Mouse (Mus musculus) Muller cell, postnatal 12 days (primary cell): ENCODE measurements around the gene Plekhg2.
A peak's percentile ranks its signal among the peaks of the same experiment; 100 is the strongest.
"Not testable (repeated sequence)": the region's sequence is repeated elsewhere in the genome, so short reads cannot be mapped to it uniquely, and the experiment has no call there.

Experiments
- DNase-seq: peaks from one replicate; pipeline ENCODE4 v3.0.0-alpha.2; 2015; ENCODE audit errors: inconsistent ontology term

Plekhg2 gene

DNA sequence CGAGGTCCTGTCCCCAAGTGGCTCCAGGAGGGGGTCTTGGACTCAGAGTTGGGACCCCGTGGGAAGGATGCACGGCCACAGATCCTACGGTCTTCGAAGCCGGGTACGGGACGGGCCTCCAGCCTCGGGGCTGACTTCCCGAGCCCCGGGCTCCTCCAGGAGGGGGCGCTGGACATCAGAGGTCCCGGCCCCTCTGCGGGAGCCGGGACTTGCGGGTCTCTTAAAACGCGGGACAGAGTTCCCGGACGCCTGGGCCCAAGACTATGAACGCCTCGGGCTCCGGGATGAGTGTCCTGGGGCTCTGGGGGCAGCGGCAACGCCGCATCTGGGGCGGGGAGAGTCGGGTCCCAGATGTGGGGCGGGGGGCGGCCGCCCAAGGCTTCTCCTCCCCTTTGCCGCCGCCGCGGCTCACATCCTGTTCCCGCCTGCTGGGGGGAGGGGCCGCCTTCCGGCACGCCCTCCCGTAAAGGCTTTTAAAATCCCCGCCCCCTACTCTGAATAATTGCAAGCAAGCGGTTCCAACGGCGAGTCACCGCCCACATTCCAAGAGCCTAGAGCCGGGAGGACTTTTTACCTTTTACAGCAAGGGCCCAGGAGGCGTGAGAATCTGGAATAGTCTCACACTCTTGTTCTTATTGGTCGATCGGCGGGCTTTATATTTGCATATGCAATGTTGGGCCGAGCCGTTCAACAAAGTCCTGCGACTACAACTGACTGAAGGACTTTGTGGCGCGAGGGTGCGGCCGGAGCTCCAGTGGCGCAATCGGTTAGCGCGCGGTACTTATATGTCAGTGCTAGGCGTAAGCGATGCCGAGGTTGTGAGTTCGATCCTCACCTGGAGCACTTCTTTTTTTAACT is at the start of gene Plekhg2:
Gene Plekhg2 (minus strand): TSS at position 349 of the 858 bp plus-strand sequence.
- peak; percentile 100 for DNase-seq

DNA sequence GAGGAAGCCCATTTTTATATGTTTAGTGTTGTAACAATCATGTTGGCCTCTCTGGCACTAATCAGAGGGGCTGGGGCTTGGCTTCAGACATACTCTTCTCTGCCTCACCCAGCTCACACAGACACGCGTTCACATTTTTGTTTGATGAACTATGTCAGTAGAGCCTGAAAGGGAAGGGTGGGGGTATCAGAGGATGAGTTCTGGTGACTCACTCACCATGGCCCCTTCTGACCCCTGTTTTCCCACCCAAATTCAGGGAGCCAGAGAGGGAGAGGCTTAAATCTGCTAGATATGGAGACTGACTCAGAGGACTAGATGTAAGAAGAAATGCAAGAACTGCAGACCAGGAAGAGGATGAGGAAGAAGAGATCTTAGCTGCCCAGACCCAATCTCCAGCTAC is 47.0 kb upstream of the Plekhg2 start:
- DNase-seq = peak; percentile 80

DNA sequence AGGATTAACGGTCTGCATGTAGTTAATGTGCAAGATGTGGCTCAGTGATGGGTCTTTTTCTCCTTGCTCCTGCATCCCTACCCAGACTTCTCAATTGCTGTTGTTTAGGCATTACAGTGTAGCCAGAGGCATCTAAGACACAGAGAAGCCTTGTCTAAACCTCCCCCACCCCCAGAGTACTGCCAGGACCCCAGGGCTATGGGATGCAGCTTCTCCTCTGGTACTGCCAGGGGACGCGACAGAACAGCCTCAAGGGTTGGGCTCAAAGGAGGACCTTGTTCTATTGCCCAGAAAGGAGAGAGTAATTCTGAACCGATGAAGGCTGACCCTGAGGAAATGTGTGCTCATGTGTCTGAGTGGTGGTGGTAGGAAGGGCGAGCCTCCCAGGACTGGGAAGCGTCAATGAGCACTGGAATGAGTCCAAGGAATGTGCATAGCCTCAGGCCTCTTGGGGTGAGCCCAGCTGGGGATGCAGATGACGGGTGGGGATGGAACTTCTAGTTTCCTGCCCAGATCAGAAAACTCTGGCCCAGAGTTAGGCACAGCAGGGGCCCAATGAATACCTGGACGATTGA is 45.8 kb upstream of the Plekhg2 start:
- peak; percentile 97 for DNase-seq

DNA sequence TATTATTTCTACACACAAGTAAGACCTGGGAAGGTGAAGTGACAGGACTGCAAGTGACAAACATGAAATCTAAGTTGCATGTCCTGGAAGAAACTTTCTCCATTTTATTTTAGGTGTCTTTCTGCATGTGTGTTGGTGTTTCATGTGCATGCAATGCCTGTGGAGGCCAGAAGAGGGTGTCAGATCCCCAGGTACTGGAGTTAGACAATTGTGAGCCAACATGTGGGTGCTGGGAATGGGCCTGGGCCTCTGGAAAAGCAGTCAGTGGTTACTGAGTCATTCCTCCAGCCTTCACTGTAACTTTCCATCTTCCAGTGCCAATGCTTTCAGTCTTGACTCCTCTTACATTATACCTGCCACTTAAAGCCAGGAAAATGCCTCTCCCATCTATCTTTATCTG is 45.0 kb upstream of the Plekhg2 start:
- peak; percentile 22 for DNase-seq

DNA sequence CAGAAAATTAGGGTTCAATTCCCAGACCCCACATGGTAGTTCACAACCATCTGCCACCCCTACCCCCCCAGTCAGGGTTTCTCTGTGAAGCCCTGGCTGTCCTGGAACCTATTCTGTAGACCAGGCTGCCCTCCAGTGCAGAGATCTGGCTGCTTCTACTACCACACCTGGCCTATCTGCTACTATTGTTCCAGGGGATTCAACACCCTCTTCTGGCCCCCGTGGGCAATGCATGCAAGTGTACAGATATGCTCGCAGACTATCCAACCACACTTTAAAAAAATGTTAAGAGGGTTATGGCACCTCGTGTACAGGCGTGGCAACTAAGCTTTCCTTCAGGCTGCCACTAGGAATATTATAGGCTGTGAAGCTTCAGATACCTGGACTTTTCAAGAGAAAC is 40.4 kb upstream of the Plekhg2 start:
- no peak for DNase-seq

DNA sequence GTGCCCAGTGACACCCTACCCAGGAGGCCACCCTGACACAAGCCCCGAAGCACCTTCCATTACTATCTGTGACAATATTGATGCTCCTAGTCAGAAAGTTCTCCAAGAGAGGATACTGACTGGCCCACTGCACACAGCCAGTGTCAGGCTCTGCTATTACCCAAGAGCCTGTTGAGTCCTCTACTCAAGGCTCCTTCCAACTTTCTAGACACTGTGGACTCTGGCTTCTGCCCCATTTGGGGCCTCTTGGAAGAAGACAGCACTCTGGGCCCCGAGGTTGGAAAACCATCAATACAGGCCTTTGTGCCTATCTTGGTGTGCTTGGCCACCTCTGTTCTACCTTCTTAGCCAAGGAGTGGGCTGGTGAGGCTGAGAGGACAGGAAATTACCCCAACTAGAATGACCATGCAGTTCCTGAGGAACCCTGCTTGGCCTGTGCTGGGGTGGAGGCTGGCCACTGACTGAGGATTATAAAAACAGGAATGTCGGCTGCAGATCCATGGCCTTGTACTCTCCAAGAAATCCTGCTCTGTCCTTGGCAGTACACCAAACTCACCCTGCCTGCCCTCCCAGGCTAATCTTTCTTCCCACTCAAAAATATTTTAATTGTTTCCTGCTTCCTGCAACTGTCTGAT is 38.6 kb upstream of the Plekhg2 start:
- peak; percentile 75 for DNase-seq

DNA sequence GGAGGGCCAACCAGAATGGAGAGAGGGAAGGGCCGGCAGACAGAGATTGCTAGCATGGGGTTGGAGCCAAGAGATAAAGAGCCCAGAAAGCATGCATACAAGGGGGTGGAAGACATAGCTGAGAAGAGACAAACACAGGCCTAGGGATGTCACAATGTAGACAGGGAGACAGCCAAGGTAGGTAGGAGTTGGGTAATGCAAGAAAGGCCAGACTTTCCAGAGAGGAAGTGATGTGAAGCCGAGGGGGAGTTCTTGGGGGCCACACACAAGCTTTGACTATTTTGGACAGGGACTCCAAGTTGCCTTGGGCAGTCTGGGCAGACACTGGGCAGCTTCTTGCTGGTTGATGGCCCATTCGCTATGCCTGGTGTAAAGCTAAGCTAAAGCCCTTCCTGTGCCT is 29.5 kb upstream of the Plekhg2 start:
- DNase-seq = no peak

DNA sequence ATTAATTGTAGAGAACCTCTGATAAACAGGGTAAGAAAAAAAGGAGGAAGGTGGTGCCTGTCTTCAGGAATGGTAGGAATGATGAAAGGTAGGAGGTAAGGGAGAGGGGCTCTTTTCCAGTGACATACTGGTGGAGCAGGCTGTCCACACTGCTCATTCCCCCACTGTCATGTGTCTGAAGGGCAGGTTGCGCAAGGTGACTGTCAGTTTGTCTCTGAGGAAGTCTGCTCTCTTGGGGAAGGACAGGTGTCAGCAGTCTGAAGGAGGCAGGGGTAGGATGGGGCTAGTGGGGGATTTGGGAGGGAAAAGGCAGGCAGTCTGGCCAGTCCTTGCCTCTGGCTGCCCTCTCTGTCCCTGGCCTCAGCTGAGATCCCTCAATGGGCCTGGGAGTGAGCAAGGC is 28.6 kb upstream of the Plekhg2 start:
- no peak for DNase-seq

DNA sequence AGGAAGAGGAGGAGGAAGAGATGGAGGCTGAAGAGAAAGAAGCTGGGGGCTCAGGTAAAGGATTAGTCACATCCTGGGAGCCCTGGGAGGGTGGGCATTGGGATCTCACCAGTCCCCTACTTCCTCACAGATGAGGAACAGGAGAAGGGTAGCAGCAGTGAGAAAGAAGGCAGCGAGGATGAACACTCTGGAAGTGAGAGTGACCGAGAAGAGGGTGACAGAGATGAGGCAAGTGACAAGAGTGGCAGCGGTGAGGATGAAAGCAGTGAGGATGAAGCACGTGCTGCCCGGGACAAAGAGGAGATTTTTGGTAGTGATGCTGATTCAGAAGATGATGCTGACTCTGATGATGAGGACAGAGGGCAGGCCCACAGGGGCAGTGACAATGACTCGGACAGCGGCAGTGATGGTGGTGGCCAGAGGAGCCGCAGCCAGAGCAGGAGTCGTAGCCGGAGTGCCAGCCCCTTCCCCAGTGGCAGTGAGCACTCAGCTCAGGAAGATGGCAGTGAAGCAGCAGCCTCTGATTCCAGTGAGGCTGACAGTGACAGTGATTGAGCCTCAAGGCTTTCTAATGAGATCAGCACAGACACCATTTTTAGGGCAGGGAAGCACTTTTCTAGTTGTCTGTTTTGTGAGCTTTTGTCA is 26.4 kb upstream of the Plekhg2 start:
- no peak for DNase-seq

DNA sequence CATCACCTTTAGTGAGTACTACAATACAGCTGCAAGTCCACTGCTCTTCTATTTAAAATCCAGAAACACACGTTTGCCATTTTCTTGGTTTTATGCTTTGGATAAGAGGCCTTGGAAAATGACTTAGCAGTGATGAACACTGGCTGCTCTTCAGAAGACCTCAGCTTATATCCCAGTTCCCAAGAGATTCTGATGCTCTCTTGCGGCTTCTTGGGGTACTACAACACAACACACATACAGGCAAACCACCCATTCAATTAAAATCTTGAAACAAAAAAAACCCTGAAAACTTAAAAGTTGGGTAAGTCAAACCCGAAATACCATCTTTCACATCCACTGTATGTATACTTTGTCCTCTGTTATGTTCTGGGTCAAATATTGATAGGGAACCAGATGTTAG is 25.6 kb upstream of the Plekhg2 start:
- no peak for DNase-seq

DNA sequence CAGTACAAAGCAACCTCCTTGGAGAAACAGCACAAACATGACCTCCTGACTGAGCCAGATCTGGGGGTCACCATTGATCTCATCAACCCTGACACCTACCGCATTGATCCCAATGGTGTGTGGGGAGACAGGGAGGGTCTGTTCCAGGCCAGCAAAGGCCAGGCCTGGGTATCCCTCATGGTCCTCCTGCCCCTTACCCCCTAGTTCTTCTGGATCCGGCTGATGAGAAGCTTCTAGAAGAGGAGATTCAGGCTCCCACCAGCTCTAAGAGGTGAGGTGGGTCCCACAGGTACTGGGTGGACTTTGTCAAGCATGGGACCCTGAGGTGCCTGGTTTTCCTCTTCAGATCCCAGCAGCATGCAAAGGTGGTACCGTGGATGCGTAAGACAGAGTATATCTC is 23.0 kb upstream of the Plekhg2 start:
- no peak for DNase-seq

DNA sequence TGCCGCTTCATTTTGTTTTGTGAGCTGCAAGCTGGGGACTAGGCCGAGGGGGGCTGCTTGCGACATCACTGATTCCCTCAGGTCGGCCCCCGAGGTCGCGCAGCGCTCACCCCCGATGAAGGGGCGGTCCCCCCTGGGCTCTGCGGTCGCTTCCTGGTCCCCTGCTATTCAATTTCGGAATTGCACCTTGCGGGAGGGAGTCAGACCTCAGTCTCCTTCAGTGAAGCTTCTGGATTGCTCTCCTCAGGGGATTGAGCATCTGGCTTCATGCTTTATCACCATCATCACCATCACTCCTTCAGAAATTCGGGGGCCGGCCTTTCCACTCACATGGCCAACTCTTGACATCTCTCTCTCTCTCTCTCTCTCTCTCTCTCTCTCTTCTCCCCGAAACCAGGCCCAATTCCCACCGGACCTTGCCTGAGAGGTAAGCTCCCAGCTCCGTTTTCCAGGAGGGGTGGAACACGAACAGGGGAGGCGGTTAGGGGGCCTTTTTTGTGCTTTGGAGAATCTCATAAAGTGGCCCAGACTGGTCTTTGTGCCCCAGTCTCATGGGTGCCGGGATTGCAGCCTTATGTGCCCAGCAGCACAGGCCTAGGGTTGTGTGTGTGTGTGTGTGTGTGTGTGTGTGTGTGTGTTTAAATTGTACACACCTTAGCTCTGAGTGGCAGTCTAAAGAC is 21.0 kb upstream of the Plekhg2 start:
- DNase-seq = no peak

DNA sequence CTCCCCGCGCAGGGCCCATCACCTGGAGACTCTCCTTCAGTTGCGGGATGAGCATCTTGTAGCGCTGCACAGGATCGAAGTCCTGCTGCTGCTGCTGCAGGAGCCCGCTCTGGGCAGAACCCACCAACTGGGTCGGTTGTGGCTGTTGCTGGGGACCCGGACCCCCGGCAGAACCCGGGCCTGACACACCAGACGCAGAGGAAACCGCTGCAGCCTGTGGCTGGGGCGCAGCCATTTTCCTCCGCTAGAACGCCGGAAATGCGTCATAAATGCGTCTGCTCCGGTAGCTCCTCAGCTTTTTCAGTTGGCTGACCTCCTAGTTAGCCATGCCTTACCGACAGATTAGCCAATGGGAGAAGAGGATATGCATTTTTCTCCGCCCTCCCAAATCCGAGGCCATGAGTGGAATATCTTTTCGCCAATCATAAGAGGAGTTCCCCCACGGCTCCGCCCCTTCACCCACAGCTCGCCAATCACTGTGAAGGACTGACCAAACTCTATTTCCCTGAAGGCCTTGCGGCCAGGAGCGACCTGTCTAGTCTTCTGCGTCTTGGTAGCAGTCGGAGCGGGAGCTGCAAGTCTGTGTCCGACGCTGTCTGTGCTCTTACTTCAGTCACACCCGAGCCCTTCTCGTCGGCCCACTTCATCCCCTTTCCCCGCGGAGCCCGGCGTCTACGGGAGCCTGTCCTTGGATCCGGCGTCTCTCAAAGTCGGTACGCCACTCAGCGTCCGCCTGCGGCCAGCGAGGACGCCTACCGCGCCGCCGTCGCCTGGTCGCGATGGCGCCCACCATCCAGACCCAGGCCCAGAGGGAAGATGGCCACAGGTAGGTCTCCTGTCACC is 20.3 kb upstream of the Plekhg2 start, which contains the start of the genes Med29 and Paf1:
Gene Med29 (minus strand): TSS at position 280 of the 843 bp plus-strand sequence.
Gene Paf1 (plus strand): TSS at position 523 of the 843 bp plus-strand sequence.
- peak; percentile 100 for DNase-seq

DNA sequence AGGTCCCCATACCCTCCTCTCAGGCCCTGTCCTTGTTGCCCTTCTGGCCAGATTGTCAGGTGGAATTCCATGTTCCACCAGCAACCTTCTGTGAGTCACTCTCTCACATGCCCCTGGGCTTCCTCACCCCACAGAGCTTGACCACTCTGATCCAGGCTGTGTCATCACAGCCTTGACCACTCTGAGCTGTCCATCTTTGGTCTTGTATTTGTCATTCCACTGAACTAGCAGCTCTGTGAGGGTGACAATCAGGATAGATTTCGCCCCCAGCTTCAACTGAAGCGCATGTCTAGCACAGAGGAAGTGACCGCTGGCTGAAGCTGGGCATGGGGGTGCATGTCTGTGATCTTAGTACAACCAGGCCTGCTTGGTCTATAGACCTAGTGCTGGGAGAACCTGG is 17.9 kb upstream of the Plekhg2 start:
- DNase-seq = no peak

DNA sequence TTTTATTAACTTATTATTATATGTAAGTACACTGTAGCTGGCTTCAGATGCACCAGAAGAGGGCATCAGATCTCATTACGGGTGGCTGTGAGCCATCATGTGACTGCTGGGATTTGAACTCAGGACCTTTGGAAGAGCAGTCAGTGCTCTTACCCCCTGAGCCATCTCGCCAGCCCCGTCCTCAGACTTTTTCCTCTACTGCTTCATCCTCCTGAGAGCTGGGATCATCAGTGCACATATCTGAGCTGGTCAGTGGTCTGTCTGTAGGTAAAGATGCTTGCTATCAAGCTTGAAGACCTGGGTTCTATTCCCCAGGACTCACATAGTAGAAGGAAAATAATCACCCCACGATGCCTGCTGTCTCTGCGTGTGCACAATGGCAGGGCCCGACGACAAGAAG is 15.0 kb upstream of the Plekhg2 start:
- DNase-seq = not testable (repeated sequence)

DNA sequence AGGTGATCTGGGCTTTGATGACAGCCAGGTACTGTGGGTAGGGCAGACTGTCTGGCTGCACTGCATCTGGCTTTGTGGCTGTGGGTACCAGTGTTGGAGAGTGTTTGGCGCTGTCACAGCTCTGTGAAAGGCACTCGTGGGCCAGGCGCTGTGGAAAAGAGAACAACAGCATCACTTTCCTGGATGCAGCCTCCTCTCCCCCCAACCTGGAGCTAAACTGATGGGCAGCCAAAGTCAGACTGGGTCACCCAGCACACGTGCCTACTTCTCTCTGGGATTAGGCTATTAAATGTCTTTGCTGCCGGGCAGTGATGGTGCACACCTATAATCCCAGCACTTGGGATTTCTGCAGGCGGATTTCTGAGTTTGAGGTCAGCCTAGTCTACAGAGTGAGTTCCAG is 14.5 kb upstream of the Plekhg2 start:
- not testable (repeated sequence) for DNase-seq

DNA sequence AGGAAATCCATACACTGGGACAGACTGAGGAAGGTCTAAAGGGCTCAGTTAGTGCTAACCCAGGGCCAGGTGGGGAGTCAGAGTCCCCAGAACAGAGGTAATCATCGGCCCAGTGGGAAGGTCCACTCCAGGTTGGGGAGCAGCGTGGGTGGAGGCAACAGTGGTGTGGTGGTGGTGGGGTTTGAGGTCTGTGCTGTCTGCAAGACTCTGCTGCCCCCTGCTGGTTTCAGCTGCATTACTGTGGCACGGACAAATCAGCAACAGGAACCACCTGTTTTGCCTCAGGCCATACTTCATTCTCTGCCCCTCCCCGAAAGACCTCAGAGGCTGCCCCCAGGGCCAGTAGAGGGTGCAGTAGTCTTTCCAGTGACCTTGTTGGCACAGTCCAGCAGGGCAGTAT is 14.1 kb upstream of the Plekhg2 start:
- peak; percentile 75 for DNase-seq

DNA sequence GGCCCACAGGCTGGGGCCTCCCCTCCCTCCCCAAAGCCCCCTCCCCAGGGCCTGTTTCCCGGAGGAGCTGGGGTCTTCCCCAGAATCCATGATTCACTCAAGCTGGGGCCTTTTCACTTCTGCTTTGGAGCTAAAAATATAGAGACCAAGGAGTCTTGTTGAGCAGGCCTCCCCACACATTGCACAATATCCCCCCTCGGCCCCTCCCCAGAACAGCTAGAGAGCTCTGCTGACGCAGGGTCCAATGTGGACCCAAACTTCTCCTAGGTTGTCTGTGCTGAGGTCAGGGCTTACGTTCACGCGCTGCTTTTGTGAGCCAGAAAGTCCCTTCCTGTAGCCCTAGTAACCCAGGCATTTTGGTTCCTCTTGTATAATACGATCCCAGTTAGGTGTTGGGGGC is 13.6 kb upstream of the Plekhg2 start:
- no peak for DNase-seq

DNA sequence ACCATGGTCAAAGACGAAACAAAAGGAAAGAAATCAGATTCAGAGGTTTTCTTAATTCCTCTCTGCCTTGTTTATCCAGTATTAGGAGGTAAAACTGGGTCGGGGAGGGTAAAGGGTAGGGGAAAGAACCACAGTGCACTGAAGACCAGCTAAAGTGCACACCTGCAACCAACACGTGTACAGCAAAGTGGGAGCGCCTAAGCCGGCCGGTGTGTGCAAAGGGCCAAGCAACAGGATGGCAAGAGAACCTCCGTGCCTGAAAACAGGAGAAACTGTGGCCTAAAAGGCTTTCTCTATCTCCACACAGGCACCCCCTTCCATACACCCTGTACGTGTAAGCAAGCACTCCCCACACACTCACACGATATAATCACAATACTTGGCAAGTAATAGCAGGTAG is 12.8 kb upstream of the Plekhg2 start:
- DNase-seq = no peak

DNA sequence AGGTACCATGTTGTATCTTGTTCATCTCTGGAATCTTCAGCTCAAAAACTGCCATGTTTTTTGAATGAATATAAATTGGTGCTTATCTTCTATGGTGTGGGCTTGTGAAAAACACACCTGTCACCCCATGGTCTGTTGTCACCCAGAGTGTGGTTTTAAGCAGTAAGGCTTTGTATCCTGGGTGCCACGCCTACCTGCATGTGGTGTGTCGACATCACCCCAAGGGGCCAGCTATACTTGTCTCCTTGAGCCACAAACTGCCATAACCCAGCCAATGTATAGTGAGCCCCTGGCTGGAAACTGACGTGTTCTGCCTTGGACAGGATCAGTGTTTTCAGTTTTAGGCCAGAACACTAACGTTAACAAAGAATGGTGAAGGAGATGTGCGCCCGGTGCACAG is 11.8 kb upstream of the Plekhg2 start:
- no peak for DNase-seq

DNA sequence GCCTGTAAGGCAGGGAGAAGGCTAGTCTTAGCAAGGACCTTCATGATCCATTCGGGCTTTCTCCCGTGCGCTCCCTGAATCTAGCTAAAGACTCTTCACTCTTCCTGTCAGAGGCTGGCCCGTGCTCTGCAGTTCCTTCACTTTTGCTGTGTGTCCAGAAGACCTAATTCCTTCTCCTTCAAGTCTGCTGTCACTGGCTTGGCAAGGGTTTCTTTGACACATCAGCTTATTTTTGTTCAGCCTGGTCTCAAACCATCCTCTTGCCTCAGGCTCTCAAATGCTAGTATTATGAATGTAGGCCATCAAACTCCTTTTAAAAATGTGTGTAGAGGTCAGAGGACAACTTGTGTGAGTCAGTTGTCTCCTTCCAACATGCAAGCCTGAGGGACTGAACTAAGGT is 11.2 kb upstream of the Plekhg2 start:
- no peak for DNase-seq
